Mouse (Mus musculus): ENCODE results near the gene Cdk5rap2.

Cdk5rap2 gene

GRCm38 (mm10) chr4:70354448-70354847 lies 55.8 kb downstream of the Cdk5rap2 start:
- DNase-seq (ENCODE audit: low read depth, low spot score) = no peak

GRCm38 (mm10) chr4:70353656-70354055 lies 56.6 kb downstream of the Cdk5rap2 start:
- DNase-seq (ENCODE audit: low read depth, low spot score) = no peak

- no peak for DNase-seq (ENCODE audit: low read depth, low spot score)
Measured at GRCm38 (mm10) chr4:70335444-70336144, 74.6 kb downstream of the Cdk5rap2 start.

- no peak for DNase-seq (ENCODE audit: low read depth, low spot score)
Measured at GRCm38 (mm10) chr4:70334995-70335394, 75.2 kb downstream of the Cdk5rap2 start.

- DNase-seq (ENCODE audit: low read depth, low spot score) = no peak
Measured at GRCm38 (mm10) chr4:70332981-70333380, 77.3 kb downstream of the Cdk5rap2 start.

GRCm38 (mm10) chr4:70332576-70332975 lies 77.7 kb downstream of the Cdk5rap2 start:
- no peak for DNase-seq (ENCODE audit: low read depth, low spot score)

- no peak for DNase-seq (ENCODE audit: low read depth, low spot score)
Measured at GRCm38 (mm10) chr4:70331181-70331580, 79.1 kb downstream of the Cdk5rap2 start.

GRCm38 (mm10) chr4:70328033-70328432 lies 82.2 kb downstream of the Cdk5rap2 start:
- no peak for DNase-seq (ENCODE audit: low read depth, low spot score)

GRCm38 (mm10) chr4:70327436-70327835 lies 82.8 kb downstream of the Cdk5rap2 start:
- DNase-seq (ENCODE audit: low read depth, low spot score) = no peak

- DNase-seq (ENCODE audit: low read depth, low spot score) = no peak
Measured at GRCm38 (mm10) chr4:70321586-70321985, 88.7 kb downstream of the Cdk5rap2 start.

GRCm38 (mm10) chr4:70312170-70312569 lies 98.1 kb downstream of the Cdk5rap2 start:
- no peak for DNase-seq (ENCODE audit: low read depth, low spot score)

GRCm38 (mm10) chr4:70311530-70311929 lies 98.7 kb downstream of the Cdk5rap2 start:
- DNase-seq (ENCODE audit: low read depth, low spot score) = peak; percentile 58

GRCm38 (mm10) chr4:70307230-70307629 lies 103.0 kb downstream of the Cdk5rap2 start:
- no peak for DNase-seq (ENCODE audit: low read depth, low spot score)

GRCm38 (mm10) chr4:70303870-70304269 lies 106.4 kb downstream of the Cdk5rap2 start:
- DNase-seq (ENCODE audit: low read depth, low spot score) = no peak

- no peak for DNase-seq (ENCODE audit: low read depth, low spot score)
Measured at GRCm38 (mm10) chr4:70301187-70301586, 109.1 kb downstream of the Cdk5rap2 start.

- no peak for DNase-seq (ENCODE audit: low read depth, low spot score)
Measured at GRCm38 (mm10) chr4:70289361-70289760, 120.9 kb downstream of the Cdk5rap2 start.

GRCm38 (mm10) chr4:70283163-70283562 lies 127.1 kb downstream of the Cdk5rap2 start:
- DNase-seq (ENCODE audit: low read depth, low spot score) = no peak

- no peak for DNase-seq (ENCODE audit: low read depth, low spot score)
Measured at GRCm38 (mm10) chr4:70278882-70279281, 131.4 kb downstream of the Cdk5rap2 start.

GRCm38 (mm10) chr4:70278057-70278456 lies 132.2 kb downstream of the Cdk5rap2 start:
- DNase-seq (ENCODE audit: low read depth, low spot score) = no peak

- DNase-seq (ENCODE audit: low read depth, low spot score) = no peak
Measured at GRCm38 (mm10) chr4:70272943-70273342, 137.3 kb downstream of the Cdk5rap2 start.

GRCm38 (mm10) chr4:70272527-70272926 lies 137.7 kb downstream of the Cdk5rap2 start:
- no peak for DNase-seq (ENCODE audit: low read depth, low spot score)

GRCm38 (mm10) chr4:70267213-70267906 lies 142.9 kb downstream of the Cdk5rap2 start:
- DNase-seq (ENCODE audit: low read depth, low spot score) = no peak

- no peak for DNase-seq (ENCODE audit: low read depth, low spot score)
Measured at GRCm38 (mm10) chr4:70265248-70265647, 145.0 kb downstream of the Cdk5rap2 start.

All from telencephalon, adult 2 months (tissue).